Mouse (Mus musculus) T-cell, adult 66 days (primary cell): ENCODE data around the gene Efnb3. TPM values are rescaled to one million over a fixed set of nuclear protein-coding genes. Genes with fewer than 3 reads are reported as not detected.

Source experiments
- total RNA-seq, 2 experiments: library from RNA; stranded (reverse); gene quantifications; 3 replicates in 1 of 2; 4 replicates in 1 of 2; pipeline ENCODE4 v1.2.4; 2023

Efnb3 gene
- total RNA-seq = 1 to 10 TPM in 1 of 2 experiments, under 1 TPM in 1; 0.86 to 1.5 TPM

GRCm38 (mm10) chr11:69559851-69560765 lies at the start of gene Efnb3:
TSS of gene Efnb3 (minus strand) at chr11:69560205.

GRCm38 (mm10) chr11:69605726-69606490 lies 45.9 kb upstream of the Efnb3 start, which contains the start of gene Atp1b2:
TSS of gene Atp1b2 (minus strand) at chr11:69605942.

GRCm38 (mm10) chr11:69580091-69580514 lies 20.1 kb upstream of the Efnb3 start, which contains the start of the genes Wrap53 and Trp53:
TSS of gene Wrap53 (minus strand) at chr11:69580255.
TSS of gene Trp53 (plus strand) at chr11:69580359.

GRCm38 (mm10) chr11:69549060-69549656 lies 10.8 kb downstream of the Efnb3 start, which contains the start of gene Dnah2:
TSS of gene Dnah2 (minus strand) at chr11:69549110.

Other genes with a start within 250 kb of the Efnb3 start
- 10 to 100 TPM; 13.4 to 18.0 TPM for gene Cntrob, start 236.4 kb downstream of the Efnb3 start, total RNA-seq
- gene Trappc1, start 236.2 kb downstream of the Efnb3 start, total RNA-seq = 10 to 100 TPM; 22.6 to 26.6 TPM
- gene Kcnab3, start 233.9 kb downstream of the Efnb3 start, total RNA-seq = 1 to 10 TPM; 1.1 to 1.8 TPM
- 1 to 10 TPM; 1.5 to 2.4 TPM for gene Rnf227, start 219.7 kb downstream of the Efnb3 start, total RNA-seq
- 100 to 1,000 TPM; 777 to 802 TPM for gene Chd3, start 190.8 kb downstream of the Efnb3 start, total RNA-seq
- 10 to 100 TPM; 33.0 to 46.3 TPM for gene Naa38, start 164.7 kb downstream of the Efnb3 start, total RNA-seq
- gene Cyb5d1, start 164.6 kb downstream of the Efnb3 start, total RNA-seq = 10 to 100 TPM; 24.6 to 31.6 TPM
- 1 to 10 TPM; 7.2 to 8.1 TPM for gene Tmem88, start 162.0 kb downstream of the Efnb3 start, total RNA-seq
- 100 to 1,000 TPM; 135 to 162 TPM for gene Kdm6b, start 146.5 kb downstream of the Efnb3 start, total RNA-seq
- gene Dnah2, start 11.1 kb downstream of the Efnb3 start, total RNA-seq = under 1 TPM; 0.03 TPM
- gene Wrap53, start 20.1 kb upstream of the Efnb3 start, total RNA-seq = 10 to 100 TPM; 16.2 TPM
- gene Trp53, start 20.2 kb upstream of the Efnb3 start, total RNA-seq = 100 to 1,000 TPM; 146 to 161 TPM
- 1 to 10 TPM; 1.3 to 3.2 TPM for gene Atp1b2, start 45.7 kb upstream of the Efnb3 start, total RNA-seq
- gene Shbg, start 57.7 kb upstream of the Efnb3 start, total RNA-seq = not detected
- not detected for gene Sat2, start 61.8 kb upstream of the Efnb3 start, total RNA-seq
- gene Fxr2, start 72.8 kb upstream of the Efnb3 start, total RNA-seq = 10 to 100 TPM; 77.7 to 93.7 TPM
- gene Sox15, start 95.1 kb upstream of the Efnb3 start, total RNA-seq = under 1 TPM; 0.71 to 0.90 TPM
- gene Mpdu1, start 102.4 kb upstream of the Efnb3 start, total RNA-seq = 10 to 100 TPM; 69.8 to 73.0 TPM
- 10 to 100 TPM; 13.1 to 17.2 TPM for gene Cd68, start 105.9 kb upstream of the Efnb3 start, total RNA-seq
- gene Eif4a1, start 112.2 kb upstream of the Efnb3 start, total RNA-seq = 100 to 1,000 TPM; 875 to 923 TPM
- 100 to 1,000 TPM in 1 of 2 experiments, 10 to 100 TPM in 1; 99.8 to 112 TPM for gene Senp3, start 121.9 kb upstream of the Efnb3 start, total RNA-seq
- not detected for gene Tnfsf13, start 125.6 kb upstream of the Efnb3 start, total RNA-seq
- 1 to 10 TPM in 1 of 2 experiments, under 1 TPM in 1; 0.47 to 1.3 TPM for gene Tnfsf12, start 135.6 kb upstream of the Efnb3 start, total RNA-seq
- under 1 TPM in 1 of 2 experiments, not detected in 1; 0.36 TPM for gene Tnfsfm13, start 135.9 kb upstream of the Efnb3 start, total RNA-seq
- 100 to 1,000 TPM; 156 to 172 TPM for gene Polr2a, start 198.4 kb upstream of the Efnb3 start, total RNA-seq
- not detected for gene Slc35g3, start 201.8 kb upstream of the Efnb3 start, total RNA-seq
- gene Zbtb4, start 205.7 kb upstream of the Efnb3 start, total RNA-seq = 10 to 100 TPM; 46.9 to 48.0 TPM
- gene Chrnb1, start 235.7 kb upstream of the Efnb3 start, total RNA-seq = 1 to 10 TPM; 3.7 to 4.6 TPM
- gene Fgf11, start 241.7 kb upstream of the Efnb3 start, total RNA-seq = not detected
- not detected for gene Tmem102, start 245.4 kb upstream of the Efnb3 start, total RNA-seq